Mouse (Mus musculus) gastrocnemius, adult 8-10 months (tissue): Measurements from ENCODE around the gene Pgs1. TPM values are rescaled to one million over a fixed set of nuclear protein-coding genes. Genes with fewer than 3 reads are reported as not detected.

Experiments used
- DNase-seq, 2 experiments: peaks; one replicate each; pipeline ENCODE4 v3.0.0; 2022; ENCODE audit warnings: low spot score in 2 of 2
- total RNA-seq, 4 experiments: library from RNA; stranded (reverse); gene quantifications; 2 replicates each; pipeline ENCODE4 v1.2.4; 2022

Pgs1 gene
- total RNA-seq, 4 experiments from 2014 or later: 16.9 to 23.0 (median 19.1) TPM

- DNase-seq: no peak
Measured at GRCm38 (mm10) chr11:118000083-118000482, 14.0 kb downstream of the Pgs1 start.

- no peak for DNase-seq
Measured at GRCm38 (mm10) chr11:118000565-118001215, 14.6 kb downstream of the Pgs1 start.

- DNase-seq: no peak
Measured at GRCm38 (mm10) chr11:118003176-118003575, 17.1 kb downstream of the Pgs1 start.

- DNase-seq: no peak
Measured at GRCm38 (mm10) chr11:118003718-118004117, 17.6 kb downstream of the Pgs1 start.

- DNase-seq: no peak
Measured at GRCm38 (mm10) chr11:118004217-118004616, 18.1 kb downstream of the Pgs1 start.

GRCm38 (mm10) chr11:118007460-118008143 is 21.5 kb downstream of the Pgs1 start:
- DNase-seq: no peak

- no peak for DNase-seq
Measured at GRCm38 (mm10) chr11:118008144-118008805, 22.2 kb downstream of the Pgs1 start.

- DNase-seq: no peak
Measured at GRCm38 (mm10) chr11:118008843-118009242, 22.8 kb downstream of the Pgs1 start.

- no peak for DNase-seq
Measured at GRCm38 (mm10) chr11:118009865-118010571, 23.9 kb downstream of the Pgs1 start.

- DNase-seq: no peak
Measured at GRCm38 (mm10) chr11:118012595-118012994, 26.5 kb downstream of the Pgs1 start.

GRCm38 (mm10) chr11:118013339-118013738 is 27.2 kb downstream of the Pgs1 start:
- DNase-seq: no peak

- no peak for DNase-seq
Measured at GRCm38 (mm10) chr11:118014391-118014995, 28.4 kb downstream of the Pgs1 start.

- DNase-seq: no peak
Measured at GRCm38 (mm10) chr11:118015381-118016145, 29.5 kb downstream of the Pgs1 start.

- DNase-seq: no peak
Measured at GRCm38 (mm10) chr11:118018328-118018727, 32.2 kb downstream of the Pgs1 start.

- DNase-seq: peak; percentile 45 to 46
Measured at GRCm38 (mm10) chr11:118021806-118022205, 35.7 kb downstream of the Pgs1 start.

- no peak for DNase-seq
Measured at GRCm38 (mm10) chr11:118023475-118023874, 37.4 kb downstream of the Pgs1 start.

GRCm38 (mm10) chr11:118024111-118024510 is 38.0 kb downstream of the Pgs1 start:
- DNase-seq: no peak

- no peak for DNase-seq
Measured at GRCm38 (mm10) chr11:118029170-118029569, 43.1 kb downstream of the Pgs1 start.

GRCm38 (mm10) chr11:118031134-118031533 is 45.0 kb downstream of the Pgs1 start:
- DNase-seq: no peak

- DNase-seq: no peak
Measured at GRCm38 (mm10) chr11:118034395-118034794, 48.3 kb downstream of the Pgs1 start.

- no peak for DNase-seq
Measured at GRCm38 (mm10) chr11:118035068-118035467, 49.0 kb downstream of the Pgs1 start.
